Mouse (Mus musculus) MEL (cell line): ENCODE data around the gene Mcrip1. TPM values are rescaled to one million over a fixed set of nuclear protein-coding genes. Genes with fewer than 3 reads are reported as not detected.

Experiments used
- DNase-seq: peaks from one replicate; pipeline ENCODE4 v3.0.0; 2011; ENCODE audit warnings: low read depth, low spot score
- H3K27ac ChIP-seq: 2 replicates; pipeline ENCODE4 v1.5.1; 2012; ENCODE audit warnings: low read depth, mild to moderate bottlenecking, control low read depth, low read length, moderate library complexity; ENCODE audit not compliant: control insufficient read depth
- H3K27me3 ChIP-seq, 2 experiments: fragments of 150-350 bp in 1 of 2; sonication (generic) in 1 of 2; 2 replicates each; pipeline ENCODE4 v1.6.1; 2012; ENCODE audit warnings: low read length in 2 of 2, mild to moderate bottlenecking in 2 of 2, improper control_type of control experiment in 1 of 2, moderate library complexity in 1 of 2; ENCODE audit not compliant: insufficient read depth in 2 of 2, control insufficient read depth in 1 of 2
- H3K36me3 ChIP-seq, 2 experiments: 2 replicates each; pipeline ENCODE4 v1.6.1; 2012 to 2014; ENCODE audit warnings: low read length in 2 of 2, improper control_type of control experiment in 1 of 2, inconsistent platforms in 1 of 2, mild to moderate bottlenecking in 1 of 2; ENCODE audit not compliant: insufficient read depth in 2 of 2, control insufficient read depth in 1 of 2
- H3K4me1 ChIP-seq, 2 experiments: fragments of 150-350 bp in 1 of 2; sonication (generic) in 1 of 2; 2 replicates each; pipeline ENCODE4 v1.6.1; 2012; ENCODE audit warnings: low read length in 2 of 2, improper control_type of control experiment in 1 of 2, mild to moderate bottlenecking in 1 of 2; ENCODE audit not compliant: insufficient read depth in 2 of 2, control insufficient read depth in 1 of 2
- H3K4me3 ChIP-seq, 2 experiments: fragments of 150-350 bp in 1 of 2; sonication (generic) in 1 of 2; 2 replicates each; pipeline ENCODE4 v1.5.1; 2012; ENCODE audit warnings: low read depth in 2 of 2, low read length in 2 of 2, mild to moderate bottlenecking in 2 of 2, moderate library complexity in 2 of 2, control low read depth in 1 of 2, improper control_type of control experiment in 1 of 2; ENCODE audit not compliant: control insufficient read depth in 1 of 2, insufficient read depth in 1 of 2
- H3K79me2 ChIP-seq: 2 replicates; pipeline ENCODE4 v1.6.1; 2012; ENCODE audit warnings: mild to moderate bottlenecking, low read length, moderate library complexity; ENCODE audit not compliant: control insufficient read depth, poor library complexity, insufficient read depth
- H3K9ac ChIP-seq: 2 replicates; pipeline ENCODE4 v1.6.1; 2012; ENCODE audit warnings: low read depth, mild to moderate bottlenecking, control low read depth, low read length, moderate library complexity; ENCODE audit not compliant: control insufficient read depth, poor library complexity, severe bottlenecking
- H3K9me3 ChIP-seq: fragments of 150-350 bp; sonication (generic); replicated peaks from 2 replicates; pipeline ENCODE4 v1.6.1; 2012; ENCODE audit warnings: mild to moderate bottlenecking, low read length, improper control_type of control experiment, moderate library complexity; ENCODE audit not compliant: insufficient read depth
- BHLHE40 ChIP-seq: IDR thresholded peaks from 2 replicates; pipeline ENCODE4 v1.6.1; 2012; ENCODE audit warnings: low read depth, mild to moderate bottlenecking, inconsistent platforms, low read length, improper control_type of control experiment, borderline replicate concordance
- CHD1 ChIP-seq: IDR thresholded peaks from 2 replicates; pipeline ENCODE4 v1.6.1; 2012; ENCODE audit warnings: low read depth, mild to moderate bottlenecking, inconsistent platforms, low read length, improper control_type of control experiment
- CTCF ChIP-seq, 3 experiments: IDR thresholded peaks in 2 of 3; conservative IDR thresholded peaks in 1 of 3; 2 replicates each; pipeline ENCODE4 v1.5.1; 2011 to 2012; ENCODE audit warnings: low read length in 3 of 3, low read depth in 2 of 3, mild to moderate bottlenecking in 2 of 3, improper control_type of control experiment in 1 of 3, inconsistent platforms in 1 of 3, mixed read lengths in 1 of 3, moderate library complexity in 1 of 3; ENCODE audit not compliant: control insufficient read depth in 1 of 3, insufficient read depth in 1 of 3, poor library complexity in 1 of 3, severe bottlenecking in 1 of 3
- ELF1 ChIP-seq: IDR thresholded peaks from 2 replicates; pipeline ENCODE4 v1.6.1; 2014; ENCODE audit warnings: low read depth, mild to moderate bottlenecking, inconsistent platforms, low read length, improper control_type of control experiment, moderate library complexity
- ETS1 ChIP-seq: IDR thresholded peaks from 2 replicates; pipeline ENCODE4 v1.6.1; 2012; ENCODE audit warnings: low read depth, mild to moderate bottlenecking, inconsistent platforms, low read length, improper control_type of control experiment, moderate library complexity
- GABPA ChIP-seq: IDR thresholded peaks from 2 replicates; pipeline ENCODE4 v1.6.1; 2012; ENCODE audit warnings: low read depth, mild to moderate bottlenecking, inconsistent platforms, low read length, improper control_type of control experiment, moderate library complexity
- MAX ChIP-seq: IDR thresholded peaks from 2 replicates; pipeline ENCODE4 v1.6.1; 2011; ENCODE audit warnings: low read length, improper control_type of control experiment
- MAZ ChIP-seq: IDR thresholded peaks from 2 replicates; pipeline ENCODE4 v1.6.1; 2012; ENCODE audit warnings: low read depth, mild to moderate bottlenecking, inconsistent platforms, low read length, improper control_type of control experiment
- MYB ChIP-seq: IDR thresholded peaks from 2 replicates; pipeline ENCODE4 v1.6.1; 2011; ENCODE audit warnings: mild to moderate bottlenecking, low read depth, low read length, improper control_type of control experiment
- MYC ChIP-seq: IDR thresholded peaks from 2 replicates; pipeline ENCODE4 v1.6.1; 2011; ENCODE audit warnings: low read depth, mild to moderate bottlenecking, low read length, improper control_type of control experiment, moderate library complexity
- NELFE ChIP-seq: IDR thresholded peaks from 2 replicates; pipeline ENCODE4 v1.6.1; 2011; ENCODE audit warnings: low read depth, low read length, improper control_type of control experiment
- NRF1 ChIP-seq: IDR thresholded peaks from 2 replicates; pipeline ENCODE4 v1.6.1; 2014; ENCODE audit warnings: low read depth, mild to moderate bottlenecking, inconsistent platforms, low read length, improper control_type of control experiment, moderate library complexity; ENCODE audit not compliant: poor library complexity, insufficient read depth, severe bottlenecking
- POLR2A ChIP-seq, 2 experiments: IDR thresholded peaks; 2 replicates each; pipeline ENCODE4 v1.6.1; 2011 to 2012; ENCODE audit warnings: low read length in 2 of 2, mild to moderate bottlenecking in 2 of 2, control low read depth in 1 of 2, improper control_type of control experiment in 1 of 2, low read depth in 1 of 2, moderate library complexity in 1 of 2; ENCODE audit not compliant: control insufficient read depth in 1 of 2, insufficient read depth in 1 of 2, poor library complexity in 1 of 2
- POLR2AphosphoS5 ChIP-seq: IDR thresholded peaks from 2 replicates; pipeline ENCODE4 v1.6.1; 2012; ENCODE audit warnings: low read depth, borderline replicate concordance, mild to moderate bottlenecking, inconsistent platforms, low read length, moderate library complexity, mixed read lengths
- RAD21 ChIP-seq: IDR thresholded peaks from 2 replicates; pipeline ENCODE4 v1.6.1; 2011; ENCODE audit warnings: mild to moderate bottlenecking, low read depth, low read length, improper control_type of control experiment
- SIN3A ChIP-seq: IDR thresholded peaks from 2 replicates; pipeline ENCODE4 v1.6.1; 2012; ENCODE audit warnings: low read length, improper control_type of control experiment, inconsistent platforms
- SMC3 ChIP-seq: IDR thresholded peaks from 2 replicates; pipeline ENCODE4 v1.6.1; 2011; ENCODE audit warnings: low read depth, low read length, improper control_type of control experiment
- TAL1 ChIP-seq: IDR thresholded peaks from 2 replicates; pipeline ENCODE4 v1.6.1; 2012; ENCODE audit warnings: mild to moderate bottlenecking, inconsistent platforms, low read length, moderate library complexity, mixed read lengths
- TBP ChIP-seq: IDR thresholded peaks from 2 replicates; pipeline ENCODE4 v1.8.0; 2011; ENCODE audit warnings: low read depth, low read length, improper control_type of control experiment
- TCF12 ChIP-seq: IDR thresholded peaks from 2 replicates; pipeline ENCODE4 v1.6.1; 2014; ENCODE audit warnings: low read depth, mild to moderate bottlenecking, inconsistent platforms, low read length, improper control_type of control experiment, moderate library complexity
- UBTF ChIP-seq: IDR thresholded peaks from 2 replicates; pipeline ENCODE4 v1.6.1; 2012; ENCODE audit warnings: low read depth, mild to moderate bottlenecking, inconsistent platforms, low read length, improper control_type of control experiment, moderate library complexity, borderline replicate concordance; ENCODE audit not compliant: insufficient read depth
- USF1 ChIP-seq: IDR thresholded peaks from 2 replicates; pipeline ENCODE4 v1.6.1; 2014; ENCODE audit warnings: low read depth, mild to moderate bottlenecking, inconsistent platforms, low read length, improper control_type of control experiment, moderate library complexity
- USF2 ChIP-seq, 2 experiments: IDR thresholded peaks; 2 replicates each; pipeline ENCODE4 v1.6.1; 2011 to 2012; ENCODE audit warnings: improper control_type of control experiment in 2 of 2, low read length in 2 of 2, borderline replicate concordance in 1 of 2, inconsistent platforms in 1 of 2, low read depth in 1 of 2, mild to moderate bottlenecking in 1 of 2; ENCODE audit not compliant: insufficient read depth in 1 of 2
- ZC3H11A ChIP-seq: IDR thresholded peaks from 2 replicates; pipeline ENCODE4 v1.6.1; 2012; ENCODE audit warnings: low read depth, mild to moderate bottlenecking, inconsistent platforms, low read length, improper control_type of control experiment
- ZKSCAN1 ChIP-seq: IDR thresholded peaks from 2 replicates; pipeline ENCODE4 v1.6.1; 2012; ENCODE audit warnings: low read depth, mild to moderate bottlenecking, inconsistent platforms, low read length, improper control_type of control experiment, moderate library complexity
- ZMIZ1 ChIP-seq: IDR thresholded peaks from 2 replicates; pipeline ENCODE4 v1.6.1; 2012; ENCODE audit warnings: low read depth, mild to moderate bottlenecking, inconsistent platforms, low read length, improper control_type of control experiment, moderate library complexity
- polyA plus RNA-seq, 2 experiments: library from polyadenylated mRNA; stranded (reverse) in 1 of 2; unstranded in 1 of 2; fragments of >175 nt in 1 of 2; fragments of >200 nt in 1 of 2; gene quantifications; 2 replicates each; pipeline versions ENCODE4 v1.2.1 to v1.2.4; 2012; ENCODE audit warnings: low replicate concordance in 2 of 2, low read depth in 1 of 2; ENCODE audit not compliant: insufficient read length in 2 of 2, insufficient read depth in 1 of 2, missing spikeins in 1 of 2
- total RNA-seq: library from RNA; depleted of rRNA; stranded (reverse); fragments of 300-350 nt; gene quantifications from 2 replicates; pipeline ENCODE4 v1.2.3, GENCODE M21; 2012

Mcrip1 gene
- total and polyA plus RNA-seq, 3 experiments, result 36.6 to 83.5 TPM; not detected in 1

DNA sequence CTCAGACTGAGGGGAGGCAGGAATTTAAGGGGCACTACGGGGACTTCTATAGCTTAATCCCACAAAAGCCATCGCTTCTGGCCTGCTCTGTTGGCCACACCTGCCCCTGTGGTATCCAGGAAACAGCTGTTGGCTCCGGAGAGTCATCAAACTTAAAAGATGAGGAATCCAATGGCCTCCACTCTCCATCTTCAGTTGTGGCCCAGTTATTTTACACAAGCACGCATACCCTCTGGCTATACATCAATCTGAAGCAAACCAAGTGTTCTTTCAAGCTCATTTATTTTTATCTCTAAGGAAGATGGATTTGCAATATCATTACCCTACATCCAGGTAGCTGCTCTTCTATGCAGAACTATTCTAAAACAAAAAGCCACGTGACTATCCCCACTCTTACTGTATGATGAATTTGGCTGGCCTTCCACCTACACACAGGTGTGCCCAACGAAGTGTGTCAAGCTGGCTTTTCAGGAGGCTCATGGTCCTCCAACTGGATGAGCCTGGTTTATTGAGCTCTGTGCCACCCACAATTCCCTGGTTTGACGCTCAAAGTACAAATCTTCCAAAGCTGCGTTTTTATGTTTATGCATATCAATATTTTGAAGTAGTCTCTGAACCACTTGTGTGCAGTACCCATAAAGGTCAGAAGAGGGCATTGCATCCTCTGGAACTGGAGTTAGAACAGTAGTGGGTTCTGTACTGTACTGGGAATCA is 32.9 kb upstream of the Mcrip1 start:
- peaks cover 35% of the 10 kb centered on the region for H3K79me2 ChIP-seq
- peak overlapping the region; percentile 73 for H3K27ac ChIP-seq
- peaks cover 7 to 12% of the 10 kb centered on the region in 2 experiments; a peak in 3 of 4 replicates for H3K36me3 ChIP-seq
- H3K4me3 ChIP-seq, result peak overlapping the region; percentile 63 to 76
- H3K9ac ChIP-seq, result peak overlapping the region; percentile 84
- DNase-seq, result peak; percentile 84
- H3K27me3 ChIP-seq, result no peaks in the 10 kb centered on the region
- TF ChIP-seq ZC3H11A, result peak; percentile 40
- TF ChIP-seq MYC, result peak; percentile 63; the same call in 1 of the 2 replicates
- TF ChIP-seq NELFE, result no peak
- TF ChIP-seq USF1, result peak; percentile 63
- TF ChIP-seq CTCF (IDR thresholded peaks at IDR 0.05 in 2 of 3, conservative IDR thresholded peaks at IDR 0.05 in 1 of 3; ENCODE audit: control insufficient read depth in 1 of 3, insufficient read depth in 1 of 3, low read depth in 2 of 3, low read length in 3 of 3, poor library complexity in 1 of 3, severe bottlenecking in 1 of 3), result peak; percentile 18 to 85 (median 75); a peak in 5 of 6 replicates
- no peak for TF ChIP-seq MAZ
- peak; percentile 63 for TF ChIP-seq SMC3
- 0 out of 2 replicates have a peak, but pooled peaks have one; percentile 37 for TF ChIP-seq CHD1
- TF ChIP-seq RAD21, result peak; percentile 67
- TF ChIP-seq TBP, result no peak
- TF ChIP-seq, all 39 proteins: peak for 7
- Histone ChIP-seq H3K9me3 (no peaks in the 10 kb centered on the region), H3K4me1 (peaks cover 5 to 18% of the 10 kb centered on the region in 2 experiments)

DNA sequence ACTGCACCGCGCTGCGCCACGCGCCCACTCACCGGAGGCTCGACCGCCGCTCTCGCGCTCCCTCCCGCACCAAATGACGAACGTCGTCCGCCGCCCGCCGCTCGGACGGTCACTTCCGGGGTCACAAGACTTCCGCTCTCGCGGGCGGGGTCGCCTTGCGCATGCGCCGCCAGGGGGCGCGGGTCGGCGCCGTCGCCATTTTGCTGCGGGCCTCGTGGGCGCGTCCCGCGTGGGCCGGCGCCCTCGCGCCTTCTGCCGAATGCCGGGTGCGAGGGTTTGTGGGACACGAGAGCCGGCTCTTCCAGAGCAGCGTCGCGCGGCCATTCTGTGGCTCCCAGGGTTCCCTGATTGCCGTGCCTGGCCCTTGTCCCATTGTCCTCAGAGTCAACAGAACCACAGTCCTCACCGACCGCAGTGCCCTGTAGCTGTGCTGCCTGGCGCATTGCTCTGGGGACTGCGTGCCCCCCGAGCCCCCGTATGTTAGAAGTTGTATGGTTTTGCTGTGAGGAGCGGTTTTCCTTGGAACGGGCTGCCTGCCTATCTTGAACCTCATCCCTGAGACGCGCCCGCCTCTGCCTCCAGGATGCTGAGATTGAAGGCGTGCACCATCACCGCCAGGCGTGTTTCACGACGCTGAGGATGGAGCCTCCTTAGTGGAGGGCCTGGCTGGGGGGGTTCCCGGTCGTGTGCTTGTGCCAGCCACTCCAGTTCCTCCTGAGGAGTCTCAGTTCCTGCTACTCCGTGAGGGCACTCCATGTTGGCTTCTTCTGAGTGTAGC is 32.2 kb upstream of the Mcrip1 start, which contains the start of gene Arhgdia:
Arhgdia (minus strand) TSS at position 135 of the 778 bp plus-strand sequence.
- peak within 1 kb of the TSS; percentile 73 for H3K27ac ChIP-seq
- peaks cover 7 to 12% of the 10 kb centered on the region in 2 experiments; a peak in 3 of 4 replicates for H3K36me3 ChIP-seq
- H3K79me2 ChIP-seq, result peaks cover 35% of the 10 kb centered on the region
- H3K27me3 ChIP-seq, result no peaks in the 10 kb centered on the region
- DNase-seq, result peak; percentile 93
- H3K9ac ChIP-seq, result peak within 1 kb of the TSS; percentile 84
- H3K4me3 ChIP-seq, result peak within 1 kb of the TSS; percentile 76 to 94
- H3K9me3 ChIP-seq, result no peaks in the 10 kb centered on the region
- peaks cover 5 to 18% of the 10 kb centered on the region in 2 experiments for H3K4me1 ChIP-seq
- 0 out of 2 replicates have a peak, but pooled peaks have one; percentile 8 for TF ChIP-seq UBTF
- no peak for TF ChIP-seq ZKSCAN1
- peak; percentile 79 to 89 for TF ChIP-seq POLR2A (IDR thresholded peaks at IDR 0.05; ENCODE audit: control insufficient read depth in 1 of 2, insufficient read depth in 1 of 2, low read depth in 1 of 2, low read length in 2 of 2, poor library complexity in 1 of 2)
- no peak for TF ChIP-seq TAL1
- peak; percentile 81 for TF ChIP-seq MAZ
- TF ChIP-seq BHLHE40, result 0 out of 2 replicates have a peak, but pooled peaks have one; percentile 10
- peak; percentile 97 for TF ChIP-seq MAX
- no peak for TF ChIP-seq GABPA
- 0 out of 2 replicates have a peak, but pooled peaks have one; percentile 69 for TF ChIP-seq CHD1
- no peak for TF ChIP-seq MYB
- TF ChIP-seq ZMIZ1, result peak; percentile 78; the same call in 1 of the 2 replicates
- 0 out of 2 replicates have a peak, but pooled peaks have one; percentile 29 for TF ChIP-seq POLR2AphosphoS5
- no peak for TF ChIP-seq SMC3
- TF ChIP-seq TCF12, result peak; percentile 66; the same call in 1 of the 2 replicates
- peak; percentile 79 for TF ChIP-seq SIN3A
- peak; percentile 23; the same call in 1 of the 2 replicates for TF ChIP-seq ETS1
- no peak for TF ChIP-seq USF2 (IDR thresholded peaks at IDR 0.05; ENCODE audit: borderline replicate concordance in 1 of 2, insufficient read depth in 1 of 2, low read depth in 1 of 2, low read length in 2 of 2)
- peak; percentile 96 for TF ChIP-seq NRF1
- TF ChIP-seq ELF1, result peak; percentile 99
- TF ChIP-seq USF1, result peak; percentile 82
- TF ChIP-seq MYC, result peak; percentile 98
